Mouse (Mus musculus): ENCODE measurements at regions not wholly inside any gene's neighbourhood (a gene's known extent, or its start where the extent isn't known, plus 50 kb on each side); places are given as distances from the start of the nearest gene placed in this dataset.

GRCm38 (mm10) chr4:105912296-105912695 lies 122.6 kb downstream of the Gm12728 start:
- no peak for DNase-seq (ENCODE audit: low spot score in 2 of 2)

DNA sequence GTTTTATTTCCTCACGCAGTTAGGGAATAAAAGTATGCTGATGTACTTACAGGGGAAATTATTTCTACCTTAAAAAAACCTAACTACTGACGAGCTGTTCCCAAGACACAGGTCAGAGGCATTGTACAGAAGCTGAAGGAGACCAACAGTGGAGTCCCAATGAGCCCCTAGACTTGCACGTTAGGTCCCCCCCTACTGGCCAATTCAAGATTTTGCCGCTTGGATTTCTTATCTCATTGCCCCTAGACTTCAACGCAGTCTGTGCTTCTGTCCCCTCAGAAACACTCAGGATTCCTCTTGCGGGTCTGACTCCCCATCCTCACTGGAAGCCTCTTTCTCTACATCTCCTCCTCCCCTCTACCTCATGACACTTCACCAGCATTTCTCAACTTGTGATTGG lies 125.3 kb downstream of the Gm12728 start:
- peak; percentile 26 to 36 for DNase-seq (ENCODE audit: low spot score in 2 of 2)

- DNase-seq (ENCODE audit: low spot score in 2 of 2): no peak
These were observed 126.6 kb downstream of the Gm12728 start for GRCm38 (mm10) chr4:105916229-105916628.

DNA sequence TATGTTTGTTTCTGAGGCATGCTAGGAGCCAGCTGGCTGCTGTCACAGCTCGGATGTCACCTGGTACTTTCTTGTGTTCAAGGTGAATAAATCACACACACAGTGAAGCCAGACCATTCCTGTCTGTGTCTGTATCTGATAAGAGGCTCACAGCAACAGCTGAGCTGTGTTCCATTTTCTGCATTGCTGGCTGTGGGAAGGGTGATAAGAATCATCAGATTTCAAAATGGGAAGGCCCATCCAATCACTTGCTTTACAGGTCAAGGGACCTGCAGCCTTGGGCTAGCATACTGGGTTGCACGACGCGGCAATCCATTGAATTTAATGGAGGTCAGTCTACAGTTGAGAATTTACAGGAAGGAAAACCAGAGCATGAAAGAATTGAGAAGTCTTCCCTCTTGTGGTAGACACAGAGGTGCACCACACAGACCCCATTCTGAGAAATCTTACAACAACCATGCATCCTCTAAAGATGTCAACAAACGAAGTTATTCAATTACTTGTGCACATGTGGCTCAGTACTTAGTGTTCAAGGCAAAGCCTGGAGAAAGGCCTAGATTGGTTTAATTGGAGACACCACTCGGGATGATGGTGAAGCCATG lies 135.2 kb downstream of the Gm12728 start:
- no peak for DNase-seq (ENCODE audit: low spot score in 2 of 2)

DNA sequence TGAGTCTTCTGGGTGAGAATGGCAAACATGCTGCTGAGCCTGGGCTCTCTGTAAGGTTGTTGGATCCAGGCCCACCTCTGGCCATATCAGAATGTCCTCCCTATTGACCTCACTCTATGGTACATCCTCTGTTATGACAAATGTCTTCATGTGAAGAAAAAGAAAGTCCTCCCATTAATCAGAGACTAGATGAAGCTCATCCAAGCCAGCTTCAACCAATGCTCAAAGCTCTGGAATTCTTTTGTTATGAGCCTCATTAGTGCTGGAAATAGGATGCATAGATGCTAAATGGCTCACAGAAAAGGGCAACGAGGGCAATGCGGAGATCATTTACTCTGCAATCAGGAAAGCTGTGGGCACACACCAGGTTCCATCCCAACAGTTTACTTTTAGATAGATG lies 135.8 kb downstream of the Gm12728 start:
- no peak for DNase-seq (ENCODE audit: low spot score in 2 of 2)

- DNase-seq (ENCODE audit: low spot score in 2 of 2): no peak
These were observed 140.0 kb downstream of the Gm12728 start for GRCm38 (mm10) chr4:105929658-105930057.

DNA sequence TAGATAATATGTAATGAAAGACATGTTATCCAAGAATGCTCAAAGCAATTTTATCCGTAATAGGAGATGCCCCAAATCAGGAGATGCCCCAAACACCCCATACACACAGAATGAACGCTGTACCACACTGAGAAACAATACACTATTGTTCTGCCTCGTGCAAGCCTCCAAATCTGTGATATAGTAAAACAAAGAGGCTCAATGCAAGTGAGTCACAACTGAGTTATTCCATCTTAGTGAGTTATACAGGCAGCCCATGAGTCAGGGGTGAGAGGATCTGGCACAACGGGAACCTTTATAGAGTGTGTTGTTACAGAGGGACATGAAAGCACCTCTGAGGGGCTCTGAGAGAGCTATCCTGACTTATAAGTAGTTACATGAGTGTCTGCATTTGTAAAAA lies 145.3 kb downstream of the Gm12728 start:
- DNase-seq (ENCODE audit: low spot score in 2 of 2): no peak

DNA sequence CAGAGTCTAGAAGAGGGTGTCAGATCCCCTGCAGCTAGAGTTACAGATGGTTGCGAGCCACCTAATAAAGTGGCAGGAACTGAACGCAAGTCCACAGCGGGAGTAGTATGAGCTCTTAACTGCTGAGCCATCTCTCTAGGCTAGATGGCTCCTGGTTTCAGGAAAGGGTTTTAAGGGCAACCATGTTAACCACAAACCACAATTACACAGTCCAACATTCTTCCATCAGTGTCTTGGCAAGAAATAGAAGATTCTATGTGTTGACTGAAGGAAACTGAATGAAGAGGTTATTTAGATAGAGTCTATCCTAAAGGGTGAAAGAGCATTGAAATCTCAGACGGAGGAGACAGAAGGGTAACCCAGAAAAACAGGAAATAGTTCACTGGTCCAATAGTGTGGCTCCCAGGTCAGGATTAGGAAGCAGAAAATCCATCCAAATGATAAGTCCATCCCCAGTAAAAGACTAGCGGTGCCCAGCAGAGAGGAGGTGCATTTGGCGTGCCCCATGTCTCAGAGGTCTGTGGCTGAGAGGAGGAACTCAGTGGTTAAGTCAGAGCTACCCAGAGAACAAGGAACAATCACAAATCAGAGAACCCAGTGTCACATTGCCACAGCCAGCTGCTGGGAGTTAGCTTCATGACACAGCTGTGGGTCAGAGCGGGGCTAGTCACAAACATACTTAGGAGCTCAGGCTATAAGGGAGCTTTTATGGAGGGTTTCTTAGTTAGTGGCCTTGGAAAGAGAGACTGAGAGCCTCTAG lies 147.3 kb downstream of the Gm12728 start:
- no peak for DNase-seq (ENCODE audit: low spot score in 2 of 2)

GRCm38 (mm10) chr4:105937587-105937986 lies 147.9 kb downstream of the Gm12728 start:
- DNase-seq (ENCODE audit: low spot score in 2 of 2): no peak

GRCm38 (mm10) chr4:105938886-105939285 lies 149.2 kb downstream of the Gm12728 start:
- no peak for DNase-seq (ENCODE audit: low spot score in 2 of 2)

GRCm38 (mm10) chr4:105939636-105940199 lies 150.0 kb downstream of the Gm12728 start:
- DNase-seq (ENCODE audit: low spot score in 2 of 2): no peak

DNA sequence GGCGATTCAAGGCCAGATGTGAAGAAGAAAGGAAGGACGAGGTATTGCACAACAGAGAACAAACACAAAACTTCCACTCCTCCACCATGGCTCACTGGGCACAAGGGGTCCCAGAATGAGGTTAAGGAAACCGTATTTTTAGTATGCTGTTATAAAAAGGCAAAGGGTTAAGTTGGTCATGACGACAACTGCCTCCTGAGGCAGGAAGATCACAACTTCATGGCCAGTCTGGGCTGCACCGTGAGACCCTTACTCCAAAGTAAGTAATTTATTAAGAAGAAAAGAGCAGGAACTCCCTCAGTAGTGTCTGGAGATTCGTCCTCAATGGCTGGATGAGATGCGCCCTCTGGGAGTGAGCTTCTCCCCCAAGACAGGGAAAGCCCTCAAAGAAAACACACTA lies 151.2 kb downstream of the Gm12728 start:
- DNase-seq (ENCODE audit: low spot score in 2 of 2): no peak

GRCm38 (mm10) chr4:105941785-105942184 lies 152.1 kb downstream of the Gm12728 start:
- DNase-seq (ENCODE audit: low spot score in 2 of 2): peak; percentile 39 to 69

GRCm38 (mm10) chr4:105944962-105945361 lies 155.3 kb downstream of the Gm12728 start:
- no peak for DNase-seq (ENCODE audit: low spot score in 2 of 2)

DNA sequence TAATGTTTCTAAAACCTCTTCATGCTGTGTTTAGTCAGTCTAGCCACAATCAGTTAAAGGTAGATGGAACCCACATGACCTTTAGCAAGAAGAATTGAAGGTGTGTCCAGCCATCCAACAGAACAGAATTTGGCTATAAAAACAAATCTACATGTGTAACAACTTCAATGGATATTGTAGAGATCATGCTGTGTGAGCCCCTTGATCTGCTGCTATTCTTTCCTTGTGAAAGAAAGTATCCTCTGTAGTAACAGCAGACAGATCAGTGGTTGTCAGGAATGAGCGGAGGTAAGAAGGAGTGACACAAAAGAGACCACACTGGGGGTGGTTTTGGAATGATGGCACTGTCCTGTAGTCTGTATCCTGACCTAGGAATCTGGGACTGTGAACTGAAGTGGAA lies 156.3 kb downstream of the Gm12728 start:
- DNase-seq (ENCODE audit: low spot score in 2 of 2): no peak

DNA sequence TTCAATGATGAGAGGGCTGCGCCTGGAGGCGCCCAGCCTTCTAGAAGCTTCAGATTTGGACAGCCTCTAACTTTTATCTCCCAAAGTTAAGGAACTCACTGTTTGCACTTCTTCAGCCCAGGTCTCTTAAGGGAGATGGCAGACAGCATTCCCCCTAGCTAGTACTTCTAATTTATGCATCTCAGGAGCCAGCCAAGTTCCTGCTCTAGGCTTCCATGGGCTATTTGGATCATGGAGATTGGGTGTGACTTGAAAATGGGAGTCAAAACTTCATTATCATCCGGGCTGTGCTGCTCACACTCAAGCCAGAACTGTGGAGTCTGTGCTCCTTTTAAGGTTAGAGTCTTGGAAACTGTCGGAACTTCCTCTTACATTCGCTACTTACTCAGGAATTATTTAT lies 158.7 kb downstream of the Gm12728 start:
- DNase-seq (ENCODE audit: low spot score in 2 of 2): no peak

DNA sequence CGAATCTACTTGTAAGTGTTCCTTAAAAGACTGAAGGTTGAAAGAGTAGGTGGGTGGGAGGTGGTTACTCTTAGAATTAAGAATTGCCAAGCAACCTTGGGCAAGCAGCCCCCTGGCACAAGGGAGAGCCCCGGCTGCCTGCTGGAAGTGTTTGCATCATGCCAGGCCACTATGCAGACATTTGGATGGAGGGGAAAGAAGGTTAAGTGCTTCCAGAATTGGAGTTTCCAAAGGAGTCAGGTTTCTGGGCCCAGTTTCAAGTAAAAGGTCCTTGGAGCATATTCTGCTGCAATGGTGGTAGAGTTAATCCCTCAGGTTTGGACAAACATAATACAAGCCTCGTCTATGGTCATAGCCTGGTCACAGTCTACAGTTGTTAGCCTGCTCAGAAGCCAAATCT lies 162.7 kb downstream of the Gm12728 start:
- no peak for DNase-seq (ENCODE audit: low spot score in 2 of 2)

- no peak for DNase-seq (ENCODE audit: low spot score in 2 of 2)
These were observed 166.8 kb downstream of the Gm12728 start for GRCm38 (mm10) chr4:105956516-105956915.

- DNase-seq (ENCODE audit: low spot score in 2 of 2): no peak
These were observed 168.7 kb downstream of the Gm12728 start for GRCm38 (mm10) chr4:105958331-105958730.

- DNase-seq (ENCODE audit: low spot score in 2 of 2): no peak
These were observed 172.2 kb downstream of the Gm12728 start for GRCm38 (mm10) chr4:105961686-105962360.

DNA sequence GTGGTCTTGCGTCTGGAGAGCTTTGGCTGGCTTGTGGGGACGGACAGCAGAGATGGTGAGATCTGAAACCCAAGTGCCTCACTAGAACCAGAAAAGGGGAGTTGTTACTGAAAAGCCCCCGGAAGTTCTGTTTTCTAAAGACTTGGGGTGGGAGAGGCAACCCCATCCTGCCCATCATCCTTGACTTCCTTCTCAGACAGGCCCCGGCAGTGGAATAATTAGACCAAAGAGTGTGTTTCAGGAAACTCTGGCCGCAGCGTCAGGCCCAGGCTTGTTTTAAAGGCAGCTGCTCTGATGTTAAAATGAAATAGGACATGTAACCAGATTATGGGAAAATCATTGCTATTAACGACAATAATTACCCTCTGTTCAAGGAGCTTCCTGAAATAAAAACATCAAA lies 172.9 kb downstream of the Gm12728 start:
- no peak for DNase-seq (ENCODE audit: low spot score in 2 of 2)

DNA sequence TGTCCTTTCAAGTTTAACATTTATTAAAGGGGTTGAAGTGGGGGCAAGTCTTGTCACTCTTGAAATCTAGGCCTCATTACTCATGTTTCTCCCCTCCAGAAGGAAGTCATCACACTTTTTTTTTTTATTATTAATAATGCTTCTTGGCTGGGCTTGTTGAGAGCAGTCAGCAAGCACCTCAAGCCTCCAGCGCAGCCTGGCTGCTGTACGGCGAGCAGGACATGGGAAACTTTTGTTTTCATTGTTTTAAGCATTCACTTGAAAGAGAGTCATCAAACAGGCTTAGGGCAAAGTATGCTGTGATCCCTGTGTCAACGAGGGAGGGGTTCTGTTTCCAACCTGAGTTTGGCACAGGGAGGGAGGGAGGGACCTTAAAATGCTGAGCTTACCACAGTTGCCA lies 178.7 kb downstream of the Gm12728 start:
- DNase-seq (ENCODE audit: low spot score in 2 of 2): no peak

DNA sequence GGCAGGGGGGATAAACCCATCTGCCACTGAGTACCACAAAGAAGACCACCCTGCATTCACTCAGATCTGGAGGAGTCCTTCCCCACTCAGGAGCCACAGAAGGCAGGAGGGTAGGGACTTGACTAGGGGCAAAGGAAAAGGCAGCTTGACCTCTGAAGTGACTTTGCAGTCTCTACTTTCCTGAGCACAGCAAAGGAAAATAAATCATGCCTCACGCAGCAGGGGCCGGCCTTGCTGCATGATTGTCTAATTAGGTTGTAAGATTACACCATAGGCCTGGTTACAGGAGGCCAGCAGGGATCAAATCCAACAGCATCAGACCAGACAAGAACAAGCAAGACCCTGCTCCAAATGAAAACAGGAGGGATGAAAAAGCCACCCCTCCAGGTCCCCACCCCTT lies 180.0 kb downstream of the Gm12728 start:
- no peak for DNase-seq (ENCODE audit: low spot score in 2 of 2)
